Mouse (Mus musculus) myocyte (in vitro differentiated cells): ENCODE results near the gene Ccna2. TPM values are rescaled to one million over a fixed set of nuclear protein-coding genes. Genes with fewer than 3 reads are reported as not detected.

ENCODE experiments used
- H3K27me3 ChIP-seq: one replicate; pipeline ENCODE4 v1.6.1; 2011; ENCODE audit not compliant: control insufficient read depth, insufficient read depth, insufficient read length
- H3K36me3 ChIP-seq: one replicate; pipeline ENCODE4 v1.6.1; 2011; ENCODE audit not compliant: control insufficient read depth, insufficient read depth
- H3K4me2 ChIP-seq: one replicate; pipeline ENCODE4 v1.6.1; 2011; ENCODE audit warnings: low read depth, control low read depth
- H3K4me3 ChIP-seq: one replicate; pipeline ENCODE4 v1.5.1; 2011; ENCODE audit warnings: mild to moderate bottlenecking, control low read depth, moderate library complexity
- H3K79me2 ChIP-seq: one replicate; pipeline ENCODE4 v1.6.1; 2011; ENCODE audit not compliant: control insufficient read depth, insufficient read depth
- H3ac ChIP-seq: one replicate; pipeline ENCODE4 v1.6.1; 2011; ENCODE audit not compliant: control insufficient read depth, insufficient read length
- CEBPB ChIP-seq: IDR thresholded peaks from 2 replicates; pipeline ENCODE4 v1.6.1; 2011; ENCODE audit warnings: mild to moderate bottlenecking, moderate library complexity; ENCODE audit not compliant: poor library complexity, insufficient read depth, severe bottlenecking
- E2F4 ChIP-seq: IDR thresholded peaks from one replicate; pipeline ENCODE4 v1.6.1; 2011; ENCODE audit warnings: mild to moderate bottlenecking, control low read depth, moderate library complexity; ENCODE audit not compliant: insufficient read depth
- MAX ChIP-seq: IDR thresholded peaks from one replicate; pipeline ENCODE4 v1.6.1; 2011; ENCODE audit warnings: low read depth, mild to moderate bottlenecking, control low read depth
- MYOD1 ChIP-seq, 3 experiments: IDR thresholded peaks; one replicate each; pipeline ENCODE4 v1.6.1; 2011; ENCODE audit warnings: control low read depth in 2 of 3, low read depth in 2 of 3, mild to moderate bottlenecking in 2 of 3, moderate library complexity in 1 of 3; ENCODE audit not compliant: insufficient read length in 2 of 3, control insufficient read depth in 1 of 3
- MYOG ChIP-seq, 3 experiments: IDR thresholded peaks; one replicate each; pipeline ENCODE4 v1.6.1; 2011; ENCODE audit warnings: control low read depth in 2 of 3, low read depth in 2 of 3, mild to moderate bottlenecking in 2 of 3; ENCODE audit not compliant: insufficient read length in 2 of 3, control insufficient read depth in 1 of 3, insufficient read depth in 1 of 3
- POLR2A ChIP-seq: IDR thresholded peaks from one replicate; pipeline ENCODE4 v1.6.1; 2011; ENCODE audit warnings: low read depth, mild to moderate bottlenecking, control low read depth, moderate library complexity; ENCODE audit not compliant: insufficient read length
- POLR2AphosphoS2 ChIP-seq: IDR thresholded peaks from one replicate; pipeline ENCODE4 v1.6.1; 2011; ENCODE audit warnings: low read depth, control low read depth; ENCODE audit not compliant: insufficient read length
- REST ChIP-seq: IDR thresholded peaks from one replicate; pipeline ENCODE4 v1.6.1; 2011; ENCODE audit warnings: mild to moderate bottlenecking, control low read depth, moderate library complexity; ENCODE audit not compliant: insufficient read depth, insufficient read length
- SRF ChIP-seq: IDR thresholded peaks from one replicate; pipeline ENCODE4 v1.6.1; 2011; ENCODE audit warnings: low read depth; ENCODE audit not compliant: control insufficient read depth, insufficient read length
- TCF12 ChIP-seq: IDR thresholded peaks from one replicate; pipeline ENCODE4 v1.6.1; 2011; ENCODE audit warnings: mild to moderate bottlenecking, control low read depth; ENCODE audit not compliant: poor library complexity, insufficient read depth, severe bottlenecking
- TCF3 ChIP-seq: IDR thresholded peaks from one replicate; pipeline ENCODE4 v1.6.1; 2011; ENCODE audit warnings: low read depth, control low read depth; ENCODE audit not compliant: insufficient read length
- USF1 ChIP-seq: IDR thresholded peaks from one replicate; pipeline ENCODE4 v1.6.1; 2011; ENCODE audit warnings: low read depth, mild to moderate bottlenecking, control low read depth, moderate library complexity
- polyA plus RNA-seq: library from polyadenylated mRNA; unstranded; fragments of >200 nt; fragmentation: generic; extraction: Trizol; gene quantifications from one replicate; pipeline ENCODE4 v1.2.1, GENCODE M21; 2012; ENCODE audit warnings: missing spikeins

Gene Ccna2
- polyA plus RNA-seq, 1 experiment: 29.0 TPM

DNA sequence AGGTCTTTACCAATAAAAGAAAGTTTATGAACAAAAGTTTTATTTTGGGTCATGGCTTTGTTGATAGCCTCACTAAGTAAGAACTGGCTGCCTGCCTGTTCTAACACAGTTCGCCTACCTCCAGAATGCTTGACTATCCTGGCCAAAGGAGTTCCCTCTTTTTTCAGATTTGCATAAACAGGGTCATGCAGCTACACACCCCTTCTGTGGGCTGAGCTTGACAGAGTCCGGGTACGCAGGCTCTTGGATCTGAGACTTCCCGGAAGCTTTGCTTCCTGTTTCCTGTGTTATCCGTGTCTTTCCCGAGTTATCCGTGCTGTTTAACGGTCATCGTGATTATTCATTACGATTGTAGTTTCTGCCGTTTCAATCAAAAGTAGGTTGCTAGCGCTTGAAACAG is 35.9 kb downstream of the Ccna2 start:
- Histone ChIP-seq H3ac (no peak overlapping the region), H3K4me2 (no peak overlapping the region), H3K79me2 (no peaks in the 10 kb centered on the region), H3K36me3 (no peaks in the 10 kb centered on the region), H3K4me3 (no peak overlapping the region), H3K27me3 (no peaks in the 10 kb centered on the region)
- TF ChIP-seq TCF12 (no peak), SRF (no peak), POLR2AphosphoS2 (no peak), MYOG (IDR thresholded peaks at IDR 0.05; ENCODE audit: control insufficient read depth in 1 of 3, insufficient read depth in 1 of 3, insufficient read length in 2 of 3, low read depth in 2 of 3) (no peak), MYOD1 (IDR thresholded peaks at IDR 0.05; ENCODE audit: control insufficient read depth in 1 of 3, insufficient read length in 2 of 3, low read depth in 2 of 3) (no peak), REST (no peak), MAX (no peak), E2F4 (no peak), POLR2A (no peak), USF1 (no peak), TCF3 (no peak), CEBPB (no peak)

DNA sequence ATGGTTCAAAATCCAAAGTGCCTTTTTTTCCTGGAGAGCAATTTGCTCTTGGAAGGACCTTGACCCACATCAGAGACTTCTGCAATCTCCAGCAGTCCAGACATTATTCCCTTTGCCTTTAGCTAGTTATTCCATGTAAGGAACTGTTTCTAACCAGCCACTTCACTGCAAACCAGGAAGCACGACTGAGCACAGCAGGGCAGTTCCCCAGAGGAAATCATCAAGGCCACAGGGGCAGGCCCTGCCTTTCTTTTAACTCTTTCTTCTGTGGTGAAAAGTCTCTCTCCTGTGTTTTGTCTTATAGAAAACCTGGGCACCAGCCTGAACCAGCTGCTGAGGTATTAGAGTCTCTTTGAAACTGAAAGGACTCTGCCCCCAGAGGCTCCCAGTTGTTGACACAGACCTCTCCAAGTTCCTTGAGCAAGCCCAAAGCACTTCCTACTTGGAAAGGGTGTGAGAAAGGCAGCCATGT is 38.7 kb downstream of the Ccna2 start:
- Histone ChIP-seq H3K27me3 (no peaks in the 10 kb centered on the region), H3K36me3 (no peaks in the 10 kb centered on the region), H3ac (no peak overlapping the region), H3K4me3 (no peak overlapping the region), H3K79me2 (no peaks in the 10 kb centered on the region), H3K4me2 (no peak overlapping the region)
- TF ChIP-seq MAX (no peak), REST (no peak), CEBPB (no peak), MYOG (IDR thresholded peaks at IDR 0.05; ENCODE audit: control insufficient read depth in 1 of 3, insufficient read depth in 1 of 3, insufficient read length in 2 of 3, low read depth in 2 of 3) (no peak), TCF12 (no peak), SRF (no peak), E2F4 (no peak), MYOD1 (IDR thresholded peaks at IDR 0.05; ENCODE audit: control insufficient read depth in 1 of 3, insufficient read length in 2 of 3, low read depth in 2 of 3) (no peak), POLR2A (no peak), POLR2AphosphoS2 (no peak), USF1 (no peak), TCF3 (no peak)

DNA sequence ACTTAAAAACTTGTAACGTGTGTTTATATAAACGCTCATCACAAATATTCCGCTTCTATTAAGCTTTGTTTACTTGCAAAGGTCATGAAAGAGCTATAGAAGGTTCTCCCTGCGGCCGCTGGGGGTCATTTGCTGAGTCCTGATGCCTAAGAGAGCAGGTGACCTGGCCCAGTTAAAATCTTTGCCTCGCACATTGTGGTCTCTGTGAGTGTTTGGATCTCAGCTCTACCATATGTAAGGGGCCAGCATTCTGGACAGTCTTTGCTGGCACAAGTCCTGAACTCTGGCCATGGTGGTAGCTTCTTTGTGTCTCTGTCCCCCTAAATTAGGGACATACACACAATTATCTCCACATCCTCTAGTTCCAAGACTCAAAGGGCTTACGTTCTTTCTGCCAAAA is 39.2 kb downstream of the Ccna2 start:
- no peaks in the 10 kb centered on the region for H3K79me2 ChIP-seq
- no peak overlapping the region for H3K4me3 ChIP-seq
- no peak for TF ChIP-seq TCF12
- no peak for TF ChIP-seq POLR2AphosphoS2
- TF ChIP-seq TCF3: no peak
- no peak for TF ChIP-seq REST
- no peak for TF ChIP-seq E2F4
- no peaks in the 10 kb centered on the region for H3K27me3 ChIP-seq
- H3ac ChIP-seq: no peak overlapping the region
- no peak overlapping the region for H3K4me2 ChIP-seq
- no peaks in the 10 kb centered on the region for H3K36me3 ChIP-seq

DNA sequence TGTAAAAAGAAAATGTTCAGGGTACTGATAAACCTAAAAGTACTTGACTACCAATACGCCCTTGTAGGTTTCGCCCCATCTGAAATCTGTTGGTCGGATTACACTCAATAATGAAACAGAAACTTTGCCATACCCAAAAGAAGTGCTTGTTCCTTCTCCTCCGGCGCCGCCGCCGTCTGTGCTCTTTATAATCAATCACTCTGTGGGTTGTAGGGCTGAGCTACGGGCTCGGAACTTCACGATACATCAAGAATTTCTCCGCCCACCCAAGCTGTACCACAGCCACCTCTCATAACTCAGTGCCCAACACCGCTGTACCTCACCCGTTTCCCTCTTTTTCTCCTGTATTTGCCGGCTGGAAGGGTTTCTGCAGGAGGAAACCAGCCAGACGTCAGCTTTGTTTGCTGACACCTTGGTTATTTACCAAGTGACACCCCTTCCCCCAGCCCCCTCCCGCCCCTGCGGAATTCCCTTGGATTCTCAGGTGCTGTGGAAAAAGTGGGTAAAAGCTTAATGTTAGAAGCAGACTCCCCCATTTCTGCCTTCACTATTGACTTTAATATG is 39.9 kb downstream of the Ccna2 start:
- no peaks in the 10 kb centered on the region for H3K27me3 ChIP-seq
- no peak overlapping the region for H3K4me3 ChIP-seq
- TF ChIP-seq MYOG (IDR thresholded peaks at IDR 0.05; ENCODE audit: control insufficient read depth in 1 of 3, insufficient read depth in 1 of 3, insufficient read length in 2 of 3, low read depth in 2 of 3) (no peak), POLR2AphosphoS2 (no peak), REST (no peak), E2F4 (no peak), SRF (no peak), POLR2A (no peak), MYOD1 (IDR thresholded peaks at IDR 0.05; ENCODE audit: control insufficient read depth in 1 of 3, insufficient read length in 2 of 3, low read depth in 2 of 3) (no peak), TCF3 (no peak), TCF12 (no peak), MAX (no peak), USF1 (no peak)
- H3K4me2 ChIP-seq: no peak overlapping the region
- no peaks in the 10 kb centered on the region for H3K79me2 ChIP-seq
- H3K36me3 ChIP-seq: no peaks in the 10 kb centered on the region
- H3ac ChIP-seq: no peak overlapping the region

DNA sequence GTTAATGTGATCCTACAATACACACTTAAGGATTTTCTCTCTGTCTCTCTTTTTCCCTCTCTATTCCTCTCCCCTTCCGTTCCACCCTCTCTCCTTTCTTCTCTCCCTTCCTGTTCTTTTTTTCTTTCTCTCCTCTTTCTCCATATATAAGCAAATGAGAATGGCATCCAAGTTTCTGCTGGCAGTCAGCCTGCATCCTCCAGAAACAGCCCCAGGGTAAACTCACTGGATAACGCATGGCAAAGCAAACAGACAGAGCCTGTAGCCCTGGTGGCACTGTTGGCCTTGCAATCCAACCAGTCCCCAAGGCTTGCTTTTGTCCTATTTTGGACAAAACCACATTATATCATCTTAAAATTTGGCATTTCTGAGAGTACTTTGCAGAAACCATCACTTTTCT is 40.7 kb downstream of the Ccna2 start:
- Histone ChIP-seq H3K4me3 (no peak overlapping the region), H3K27me3 (no peaks in the 10 kb centered on the region), H3K36me3 (no peaks in the 10 kb centered on the region), H3K79me2 (no peaks in the 10 kb centered on the region), H3ac (no peak overlapping the region), H3K4me2 (no peak overlapping the region)
- no peak for TF ChIP-seq MYOG (IDR thresholded peaks at IDR 0.05; ENCODE audit: control insufficient read depth in 1 of 3, insufficient read depth in 1 of 3, insufficient read length in 2 of 3, low read depth in 2 of 3)
- TF ChIP-seq SRF: no peak
- TF ChIP-seq E2F4: no peak
- no peak for TF ChIP-seq REST
- TF ChIP-seq POLR2AphosphoS2: no peak
- TF ChIP-seq CEBPB: no peak
